Mouse (Mus musculus) liver, embryonic 13.5 days (tissue): Measurements from ENCODE around the gene Ocrl. TPM values are rescaled to one million over a fixed set of nuclear protein-coding genes. Genes with fewer than 3 reads are reported as not detected.

Experiments
- ATAC-seq: fragments of 200-750 bp; cut with Nextera tagmentation; 2 replicates; pipeline ENCODE4 v1.8.0; 2017; ENCODE audit warnings: low read depth, mild to moderate bottlenecking, moderate number of reproducible peaks, moderate library complexity
- DNase-seq: peaks from one replicate; pipeline ENCODE4 v3.0.0; 2022
- H3K27ac ChIP-seq: fragments of 300-500 bp; sonication (generic); 2 replicates; pipeline ENCODE4 v1.5.1; 2015; ENCODE audit warnings: moderate library complexity, mild to moderate bottlenecking, inconsistent platforms
- H3K27me3 ChIP-seq: fragments of 300-500 bp; sonication (generic); 2 replicates; pipeline ENCODE4 v1.6.1; 2015; ENCODE audit warnings: mild to moderate bottlenecking, inconsistent platforms
- H3K36me3 ChIP-seq: fragments of 300-500 bp; sonication (generic); 2 replicates; pipeline ENCODE4 v1.6.1; 2015; ENCODE audit warnings: mild to moderate bottlenecking, inconsistent platforms
- H3K4me1 ChIP-seq: fragments of 300-500 bp; sonication (generic); replicated peaks from 2 replicates; pipeline ENCODE4 v1.6.1; 2015; ENCODE audit warnings: inconsistent platforms
- H3K4me2 ChIP-seq: fragments of 300-500 bp; sonication (generic); 2 replicates; pipeline ENCODE4 v1.6.1; 2015; ENCODE audit warnings: inconsistent platforms, mild to moderate bottlenecking, moderate library complexity
- H3K4me3 ChIP-seq: fragments of 300-500 bp; sonication (generic); replicated peaks from 2 replicates; pipeline ENCODE4 v1.5.1; 2015; ENCODE audit warnings: mild to moderate bottlenecking, inconsistent platforms
- H3K9ac ChIP-seq: fragments of 300-500 bp; sonication (generic); 2 replicates; pipeline ENCODE4 v1.6.1; 2015; ENCODE audit warnings: mild to moderate bottlenecking, inconsistent platforms
- H3K9me3 ChIP-seq: fragments of 300-500 bp; sonication (generic); replicated peaks from 2 replicates; pipeline ENCODE4 v1.6.1; 2016; ENCODE audit warnings: inconsistent platforms
- WGBS: fragments of 180-500 bp; shearing (Covaris S2); methylation state at CpG from one replicate; pipeline ENCODE4 v1.1.7; 2015; ENCODE audit not compliant: insufficient replicate concordance; 5-methylcytosine and 5-hydroxymethylcytosine counted together
- polyA plus RNA-seq: library from polyadenylated mRNA; unstranded; fragments of >200 nt; fragmentation: Nextera tagmentation; extraction: Ambion mirVana; gene quantifications from 2 replicates; pipeline ENCODE4 v1.2.1, GENCODE M21; 2015

Ocrl gene
- polyA plus RNA-seq, 1 experiment from 2014 or later: 3.2 TPM

DNA sequence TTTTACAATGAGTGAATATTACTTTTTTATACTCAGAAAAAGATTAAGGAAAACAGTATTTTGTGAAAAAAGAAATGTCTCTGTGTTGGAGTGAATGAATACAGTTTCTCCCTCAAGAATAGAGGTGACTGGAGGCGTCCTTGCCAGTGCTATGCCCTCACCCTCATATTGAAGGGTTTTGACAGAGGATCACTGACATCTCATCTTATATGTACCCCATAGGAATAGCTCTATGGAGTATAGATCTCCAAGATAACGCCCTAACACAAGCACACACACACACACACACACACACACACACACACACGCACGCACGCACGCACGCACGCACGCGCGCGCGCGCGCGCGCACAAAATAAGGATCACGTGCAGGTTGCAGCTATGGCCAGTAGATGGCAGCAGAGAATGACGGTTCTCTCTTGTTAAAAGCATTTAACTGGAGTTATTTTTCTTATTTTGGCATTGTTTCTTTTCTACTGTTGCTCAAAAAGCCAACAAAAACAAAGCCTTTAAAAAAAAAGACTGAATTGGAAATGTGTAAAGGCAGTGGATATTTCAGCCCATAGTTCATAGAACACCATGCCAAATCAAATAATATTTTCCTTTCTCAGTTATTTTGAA is 72.9 kb downstream of the Ocrl start:
- ATAC-seq (no peak), DNase-seq (peak; percentile 2)
- H3K9ac ChIP-seq: no peak overlapping the region
- no peaks in the 10 kb centered on the region for H3K9me3 ChIP-seq
- WGBS: 7% methylated on average over 19 of the region's 19 CpGs
- no peaks in the 10 kb centered on the region for H3K4me1 ChIP-seq
- H3K4me3 ChIP-seq: no peak overlapping the region
- no peaks in the 10 kb centered on the region for H3K27me3 ChIP-seq
- no peaks in the 10 kb centered on the region for H3K36me3 ChIP-seq
- no peak overlapping the region for H3K27ac ChIP-seq
- peak overlapping the region; percentile 36 for H3K4me2 ChIP-seq

DNA sequence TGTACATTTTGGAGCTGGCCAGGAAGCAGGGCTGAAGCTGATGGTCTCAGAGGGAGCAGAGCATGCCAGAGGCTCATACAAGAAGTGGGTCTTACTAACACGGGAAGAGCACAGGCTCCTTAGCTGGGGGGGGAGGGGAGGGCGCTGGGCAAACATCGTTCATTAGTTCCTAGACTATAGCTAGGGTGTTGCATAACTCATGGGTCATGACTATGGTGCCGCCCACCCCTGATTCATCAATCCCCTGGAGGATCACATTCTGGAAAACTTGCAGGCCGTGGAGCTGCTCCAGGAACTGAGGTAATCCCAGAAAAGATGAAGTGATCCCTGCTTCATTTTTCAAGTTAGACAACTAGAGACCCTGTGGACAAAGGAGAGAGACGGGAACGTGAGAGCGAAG is 75.8 kb downstream of the Ocrl start:
- no peaks in the 10 kb centered on the region for H3K36me3 ChIP-seq
- WGBS: 56% methylated on average over 8 of the region's 8 CpGs

DNA sequence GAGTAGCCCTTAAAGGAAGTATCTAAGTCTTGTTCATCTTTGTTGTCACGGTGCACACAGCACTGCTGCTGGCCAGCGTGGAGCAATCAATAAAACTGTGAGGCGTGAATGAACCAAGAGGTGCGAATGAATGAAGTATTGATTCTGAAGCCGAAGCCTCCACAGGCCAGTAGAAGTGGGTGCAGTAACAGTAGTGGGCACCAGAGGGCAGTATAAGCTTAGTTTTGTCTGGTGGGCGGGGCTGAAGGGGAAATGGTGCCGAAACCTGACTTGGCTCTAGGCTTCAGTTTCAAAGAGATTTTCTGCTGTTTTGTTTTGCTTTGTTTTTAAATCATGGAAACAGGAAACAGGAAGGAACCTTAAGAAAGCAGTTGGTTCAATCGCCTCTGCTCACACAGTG is 80.4 kb downstream of the Ocrl start:
- WGBS: 11% methylated on average over 8 of the region's 8 CpGs
- DNase-seq (peak; percentile 15), ATAC-seq (no peak)

More for the DNA sequence above, 75.8 kb downstream of the Ocrl start:
- Histone ChIP-seq H3K9me3 (no peaks in the 10 kb centered on the region), H3K4me2 (no peak overlapping the region), H3K4me3 (no peak overlapping the region), H3K27ac (no peak overlapping the region), H3K9ac (no peak overlapping the region), H3K4me1 (no peaks in the 10 kb centered on the region), H3K27me3 (no peaks in the 10 kb centered on the region)
- ATAC-seq (no peak), DNase-seq (no peak)

DNA sequence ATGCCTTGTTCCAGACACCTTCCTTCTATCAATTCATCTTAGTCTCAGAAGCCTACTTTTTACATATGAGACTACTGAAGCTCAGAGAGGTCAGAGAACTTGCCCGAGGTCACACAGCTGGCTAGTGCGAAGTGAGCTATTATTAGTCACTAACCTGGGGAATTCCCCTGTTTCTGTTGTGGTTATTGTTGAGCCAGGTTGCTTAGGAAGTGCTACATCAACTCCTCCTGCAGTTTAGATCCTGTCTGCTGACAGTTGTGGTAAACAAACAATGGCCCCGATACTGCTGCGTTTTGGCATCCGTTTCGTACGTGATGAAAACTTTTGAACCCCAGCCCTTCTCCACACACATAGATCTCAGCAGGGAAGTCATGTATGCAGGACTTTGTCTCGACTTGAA is 86.2 kb downstream of the Ocrl start:
- Histone ChIP-seq H3K9me3 (no peaks in the 10 kb centered on the region), H3K4me1 (no peaks in the 10 kb centered on the region), H3K9ac (no peak overlapping the region), H3K4me2 (no peak overlapping the region), H3K27me3 (no peaks in the 10 kb centered on the region), H3K36me3 (no peaks in the 10 kb centered on the region), H3K4me3 (no peak overlapping the region), H3K27ac (no peak overlapping the region)
- 52% methylated on average over 8 of the region's 8 CpGs for WGBS
- no peak for ATAC-seq
- DNase-seq: no peak

More for the DNA sequence above, 80.4 kb downstream of the Ocrl start:
- H3K4me1 ChIP-seq: no peaks in the 10 kb centered on the region
- no peak overlapping the region for H3K4me3 ChIP-seq
- H3K27ac ChIP-seq: no peak overlapping the region
- no peaks in the 10 kb centered on the region for H3K36me3 ChIP-seq
- H3K4me2 ChIP-seq: peak overlapping the region; percentile 24; the same call in 1 of the 2 replicates
- H3K9ac ChIP-seq: no peak overlapping the region
- H3K9me3 ChIP-seq: no peaks in the 10 kb centered on the region
- H3K27me3 ChIP-seq: no peaks in the 10 kb centered on the region

DNA sequence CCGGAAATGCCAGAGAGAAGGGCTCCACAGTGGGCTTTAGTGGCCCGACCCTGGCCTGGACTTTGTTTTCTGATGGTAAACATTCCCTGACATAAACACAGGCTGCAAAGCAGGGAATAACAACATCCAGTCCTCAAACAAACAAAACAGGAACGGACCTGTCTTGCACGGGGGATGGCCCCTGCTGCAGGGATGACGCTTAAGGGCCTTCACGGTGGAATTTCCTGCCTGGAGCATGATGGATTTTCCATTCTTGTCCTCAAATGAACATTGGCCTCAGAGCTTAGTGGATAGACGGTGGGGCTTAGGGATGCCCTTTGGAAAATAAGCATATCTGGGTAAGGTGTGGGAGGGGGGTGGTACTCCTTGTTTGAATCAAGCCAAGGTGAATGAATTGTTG is 89.0 kb downstream of the Ocrl start:
- H3K27me3 ChIP-seq: no peaks in the 10 kb centered on the region
- no peak overlapping the region for H3K27ac ChIP-seq
- H3K4me3 ChIP-seq: no peak overlapping the region
- WGBS: 47% methylated on average over 7 of the region's 7 CpGs
- no peaks in the 10 kb centered on the region for H3K36me3 ChIP-seq
- ATAC-seq (no peak), DNase-seq (no peak)
- H3K9me3 ChIP-seq: no peaks in the 10 kb centered on the region
- no peak overlapping the region for H3K4me2 ChIP-seq
- no peaks in the 10 kb centered on the region for H3K4me1 ChIP-seq
- H3K9ac ChIP-seq: no peak overlapping the region

DNA sequence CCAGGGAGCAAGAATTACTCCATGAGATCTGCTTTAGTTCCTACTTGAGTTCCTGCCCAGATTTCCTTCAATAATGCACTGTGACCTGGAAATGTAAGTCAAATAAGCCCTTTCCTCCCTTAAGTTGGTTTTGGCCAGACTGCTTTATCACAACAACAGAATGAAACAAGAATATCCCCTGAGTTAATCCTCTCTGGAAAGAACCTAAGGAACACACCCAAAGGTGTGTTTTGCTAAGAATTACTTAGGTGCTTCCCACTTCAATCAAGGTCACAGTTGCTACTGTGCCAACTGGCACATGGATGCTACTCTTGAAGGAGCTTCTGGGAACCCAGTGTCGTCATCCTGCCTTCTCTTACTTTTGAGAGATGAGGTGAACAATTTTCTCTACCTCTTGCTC is 92.6 kb downstream of the Ocrl start:
- H3K4me2 ChIP-seq: no peak overlapping the region
- no peak overlapping the region for H3K27ac ChIP-seq
- H3K4me1 ChIP-seq: no peaks in the 10 kb centered on the region
- no peaks in the 10 kb centered on the region for H3K9me3 ChIP-seq
- H3K36me3 ChIP-seq: no peaks in the 10 kb centered on the region
- H3K9ac ChIP-seq: no peak overlapping the region
- H3K4me3 ChIP-seq: no peak overlapping the region
- no peak for DNase-seq
- no peak for ATAC-seq
- WGBS: 56% methylated on average over 1 of the region's 1 CpGs
- no peaks in the 10 kb centered on the region for H3K27me3 ChIP-seq

DNA sequence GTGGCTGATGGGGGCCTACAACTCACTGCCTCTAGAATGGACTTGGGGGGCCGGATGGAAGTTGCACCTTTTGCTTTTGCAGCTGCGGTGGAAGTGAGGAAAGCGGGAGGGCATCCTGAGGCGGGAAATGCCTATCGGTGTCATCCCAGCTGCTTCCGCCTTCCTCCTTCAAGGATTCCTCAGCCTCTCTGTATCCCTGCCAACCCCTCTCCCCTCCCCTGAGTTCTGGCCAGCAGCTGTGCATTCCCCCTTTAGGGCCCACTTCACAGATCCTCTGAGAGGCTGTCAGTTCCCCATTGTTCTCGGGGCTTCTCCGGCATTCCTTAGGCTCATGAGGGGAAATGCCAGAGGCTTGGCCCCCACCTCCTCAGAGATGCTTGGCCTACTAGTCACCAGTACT is 93.9 kb downstream of the Ocrl start:
- Histone ChIP-seq H3K27me3 (no peaks in the 10 kb centered on the region), H3K4me3 (no peak overlapping the region), H3K9ac (no peak overlapping the region), H3K27ac (no peak overlapping the region), H3K9me3 (no peaks in the 10 kb centered on the region), H3K4me1 (no peaks in the 10 kb centered on the region), H3K4me2 (no peak overlapping the region), H3K36me3 (no peaks in the 10 kb centered on the region)
- ATAC-seq (no peak), DNase-seq (no peak)
- WGBS: 68% methylated on average over 8 of the region's 8 CpGs

DNA sequence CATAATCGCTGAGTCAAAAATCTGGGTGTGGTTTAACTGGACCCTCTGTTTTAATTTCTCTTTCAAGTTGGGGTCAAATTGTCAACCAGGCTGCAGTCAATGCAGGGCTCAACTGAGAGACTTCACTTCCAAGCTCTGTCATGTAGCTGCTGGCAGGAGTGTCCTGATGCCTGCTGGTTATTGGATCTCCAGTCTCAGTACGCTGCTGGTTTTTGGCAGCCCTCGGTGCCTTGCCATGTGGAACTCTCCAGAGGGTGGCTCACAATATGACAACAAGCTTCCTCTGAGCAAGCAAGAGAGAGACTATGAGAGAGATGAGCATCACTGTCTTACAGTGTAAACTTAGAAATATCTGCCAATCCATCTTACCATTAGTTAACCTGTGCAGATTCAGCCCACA is 99.5 kb downstream of the Ocrl start:
- DNase-seq (no peak), ATAC-seq (no peak)
- Histone ChIP-seq H3K27me3 (no peaks in the 10 kb centered on the region), H3K9ac (no peak overlapping the region), H3K27ac (no peak overlapping the region), H3K4me1 (no peaks in the 10 kb centered on the region), H3K4me3 (no peak overlapping the region), H3K4me2 (no peak overlapping the region), H3K9me3 (no peaks in the 10 kb centered on the region), H3K36me3 (no peaks in the 10 kb centered on the region)
- WGBS: 71% methylated on average over 3 of the region's 3 CpGs

Other genes starting within 250 kb of the Ocrl start
- gene Smarca1, start 19.4 kb upstream of the Ocrl start, polyA plus RNA-seq: 5.8 and 8.5 TPM in 2 replicates
- 0.10 and 0.13 TPM in 2 replicates for gene Apln, start 122.5 kb downstream of the Ocrl start, polyA plus RNA-seq
- gene Xpnpep2, start 196.3 kb downstream of the Ocrl start, polyA plus RNA-seq: 0.10 TPM in 1 of 2 replicates, not detected in the other
- gene Sash3, start 234.0 kb downstream of the Ocrl start, polyA plus RNA-seq: 6.6 and 6.7 TPM in 2 replicates